Mouse (Mus musculus): ENCODE data around the gene Atp8b5.

- TF ChIP-seq CTCF (IDR thresholded peaks at IDR 0.05): no peak
- no peak for TF ChIP-seq POLR2A (IDR thresholded peaks at IDR 0.05; ENCODE audit: insufficient read depth, low read depth, low read length)
Measured at GRCm38 (mm10) chr4:43367295-43367694, 100.3 kb downstream of the Atp8b5 start.
